Mouse (Mus musculus) MEL-GATA-1-ER (cell line): Measurements from ENCODE around the gene Hist1h3d.

ENCODE experiments used
- DNase-seq: peaks from one replicate; pipeline ENCODE4 v3.0.0-alpha.2; 2012; ENCODE audit warnings: low read depth; ENCODE audit errors: extremely low read depth

Gene Hist1h3d

GRCm38 (mm10) chr13:23621532-23622174, 46.1 kb downstream of the Hist1h3d start:
- no peak for DNase-seq

- DNase-seq, result peak; percentile 81
These were observed 46.7 kb downstream of the Hist1h3d start, which contains the start of gene Hist1h1e for GRCm38 (mm10) chr13:23622175-23622671. Hist1h1e (minus strand) TSS chr13:23622558.

- peak; percentile 39 for DNase-seq
These were observed 47.4 kb downstream of the Hist1h3d start for GRCm38 (mm10) chr13:23622861-23623450.
